Mouse (Mus musculus) liver, embryonic 14.5 days (tissue): ENCODE measurements at regions not wholly inside any gene's neighbourhood (a gene's known extent, or its start where the extent isn't known, plus 50 kb on each side); places are given as distances from the start of the nearest gene placed in this dataset.

Experiments
- CTCF ChIP-seq: IDR thresholded peaks from 2 replicates; pipeline ENCODE4 v1.5.1; 2016; ENCODE audit warnings: antibody characterized with exemption, low read depth, control low read depth
- EP300 ChIP-seq: IDR thresholded peaks from 2 replicates; pipeline ENCODE4 v1.6.1; 2016; ENCODE audit warnings: antibody characterized with exemption, low read depth

DNA sequence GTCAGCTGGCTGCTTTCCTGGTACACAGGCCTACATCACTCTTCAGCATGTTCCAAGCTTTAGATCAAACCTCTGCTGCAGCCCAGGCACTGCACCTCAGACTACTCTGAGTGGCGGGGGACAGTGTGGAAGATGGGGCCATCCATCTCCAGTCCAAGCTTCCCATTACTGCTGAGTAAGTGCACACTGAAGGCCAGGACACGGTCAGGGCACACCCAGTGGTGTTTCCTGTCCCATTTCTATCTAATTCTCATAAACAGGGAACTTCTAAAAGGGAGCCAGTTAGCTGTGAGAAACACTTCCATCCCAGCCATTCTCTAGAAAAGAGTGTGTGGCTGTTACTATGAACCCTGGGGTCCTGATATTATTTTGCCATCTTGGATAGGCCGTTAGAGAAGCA, 298.5 kb upstream of the Zfp637 start:
- TF ChIP-seq CTCF (no peak), EP300 (no peak)
